Mouse (Mus musculus) forebrain, embryonic 12.5 days (tissue): ENCODE results near the gene Ccdc138. TPM values are rescaled to one million over a fixed set of nuclear protein-coding genes. Genes with fewer than 3 reads are reported as not detected.
A peak's percentile ranks its signal among the peaks of the same experiment; 100 is the strongest.

Source experiments
- ATAC-seq: fragments of 200-750 bp; cut with Nextera tagmentation; 2 replicates; pipeline ENCODE4 v1.8.0; 2017; ENCODE audit warnings: moderate TSS enrichment; ENCODE audit not compliant: low FRiP score
- H3K27ac ChIP-seq: fragments of 300-500 bp; sonication (generic); 2 replicates; pipeline ENCODE4 v1.5.1; 2016; ENCODE audit warnings: mild to moderate bottlenecking
- H3K27me3 ChIP-seq: fragments of 300-500 bp; sonication (generic); 2 replicates; pipeline ENCODE4 v1.6.1; 2016; ENCODE audit warnings: mild to moderate bottlenecking
- H3K36me3 ChIP-seq: fragments of 300-500 bp; sonication (generic); replicated peaks from 2 replicates; pipeline ENCODE4 v1.6.1; 2016; ENCODE audit warnings: mild to moderate bottlenecking
- H3K4me1 ChIP-seq: fragments of 300-500 bp; sonication (generic); 2 replicates; pipeline ENCODE4 v1.6.1; 2016
- H3K4me2 ChIP-seq: fragments of 300-500 bp; sonication (generic); 2 replicates; pipeline ENCODE4 v1.6.1; 2016; ENCODE audit warnings: mild to moderate bottlenecking, moderate library complexity
- H3K4me3 ChIP-seq: fragments of 300-500 bp; sonication (generic); replicated peaks from 2 replicates; pipeline ENCODE4 v1.5.1; 2016; ENCODE audit warnings: mild to moderate bottlenecking
- H3K9ac ChIP-seq: fragments of 300-500 bp; sonication (generic); 2 replicates; pipeline ENCODE4 v1.6.1; 2016; ENCODE audit warnings: mild to moderate bottlenecking
- H3K9me3 ChIP-seq: fragments of 300-500 bp; sonication (generic); 2 replicates; pipeline ENCODE4 v1.6.1; 2016
- WGBS: fragments of 180-500 bp; shearing (Covaris S2); methylation state at CpG from one replicate; pipeline ENCODE4 v1.1.7; 2016; 5-methylcytosine and 5-hydroxymethylcytosine counted together
- polyA plus RNA-seq: library from polyadenylated mRNA; unstranded; fragments of >200 nt; fragmentation: Nextera tagmentation; extraction: Ambion mirVana; gene quantifications from 2 replicates; pipeline ENCODE4 v1.2.1, GENCODE M21; 2016

Ccdc138 gene
- polyA plus RNA-seq, 1 experiment from 2014 or later, result 17.0 TPM

DNA sequence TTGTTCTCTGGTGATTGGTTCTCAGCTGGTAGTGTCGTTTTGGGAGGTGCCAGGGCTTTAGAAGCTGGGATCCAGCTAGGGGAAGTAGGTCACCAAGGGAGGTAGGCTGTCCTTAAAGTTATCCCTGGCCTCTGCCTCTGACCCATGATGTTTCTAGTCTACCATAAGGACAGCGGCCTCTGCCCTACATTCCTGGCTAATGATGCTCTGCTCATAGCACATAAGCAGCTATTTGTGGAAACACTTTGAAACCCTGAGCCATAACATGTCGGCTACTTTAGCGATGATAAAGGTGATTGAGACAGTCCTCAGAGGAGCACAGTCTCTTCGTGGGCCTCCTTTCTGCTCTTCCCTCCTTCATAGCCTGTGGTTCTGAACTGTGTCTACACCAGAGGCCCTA is 98.1 kb downstream of the Ccdc138 start:
- Histone ChIP-seq H3K4me3 (no peak overlapping the region), H3K9ac (no peak overlapping the region), H3K36me3 (no peaks in the 10 kb centered on the region), H3K4me2 (no peak overlapping the region), H3K9me3 (no peaks in the 10 kb centered on the region), H3K27ac (no peak overlapping the region), H3K27me3 (no peaks in the 10 kb centered on the region), H3K4me1 (peaks cover under 1% of the 10 kb centered on the region)
- 72% methylated on average over 5 of the region's 5 CpGs for WGBS
- ATAC-seq, result no peak

GRCm38 (mm10) chr10:58600151-58600550 is 102.4 kb downstream of the Ccdc138 start:
- H3K4me2 ChIP-seq, result no peak overlapping the region
- ATAC-seq, result 0 out of 2 replicates have a peak, but pooled peaks have one; percentile 22
- H3K9ac ChIP-seq, result no peak overlapping the region
- no peak overlapping the region for H3K27ac ChIP-seq
- 93% methylated on average over 5 of the region's 5 CpGs for WGBS
- no peaks in the 10 kb centered on the region for H3K36me3 ChIP-seq
- H3K9me3 ChIP-seq, result no peaks in the 10 kb centered on the region
- no peak overlapping the region for H3K4me3 ChIP-seq
- no peaks in the 10 kb centered on the region for H3K27me3 ChIP-seq
- peaks cover 13% of the 10 kb centered on the region for H3K4me1 ChIP-seq

- peak; percentile 83 for ATAC-seq
- Histone ChIP-seq H3K36me3 (no peaks in the 10 kb centered on the region), H3K4me3 (no peak overlapping the region), H3K4me2 (no peak overlapping the region), H3K9me3 (no peaks in the 10 kb centered on the region), H3K27ac (peak overlapping the region; percentile 81), H3K4me1 (peaks cover 13% of the 10 kb centered on the region), H3K9ac (no peak overlapping the region), H3K27me3 (no peaks in the 10 kb centered on the region)
- 1% methylated on average over 5 of the region's 5 CpGs for WGBS
Measured at GRCm38 (mm10) chr10:58600983-58601382, 103.2 kb downstream of the Ccdc138 start.

GRCm38 (mm10) chr10:58601431-58601901 is 103.7 kb downstream of the Ccdc138 start:
- WGBS, result 7% methylated on average over 6 of the region's 6 CpGs
- Histone ChIP-seq H3K27ac (peak overlapping the region; percentile 80), H3K4me3 (no peak overlapping the region), H3K9me3 (no peaks in the 10 kb centered on the region), H3K4me2 (no peak overlapping the region), H3K4me1 (peaks cover 13% of the 10 kb centered on the region), H3K27me3 (no peaks in the 10 kb centered on the region), H3K9ac (no peak overlapping the region), H3K36me3 (no peaks in the 10 kb centered on the region)
- peak; percentile 79 for ATAC-seq

GRCm38 (mm10) chr10:58601946-58602345 is 104.2 kb downstream of the Ccdc138 start:
- Histone ChIP-seq H3K9me3 (no peaks in the 10 kb centered on the region), H3K36me3 (no peaks in the 10 kb centered on the region), H3K4me1 (peaks cover 13% of the 10 kb centered on the region), H3K9ac (no peak overlapping the region), H3K4me2 (no peak overlapping the region), H3K27me3 (no peaks in the 10 kb centered on the region), H3K27ac (peak overlapping the region; percentile 80), H3K4me3 (no peak overlapping the region)
- 0 out of 2 replicates have a peak, but pooled peaks have one; percentile 3 for ATAC-seq
- whole genome bisulfite sequencing, result 72% methylated on average over 7 of the region's 7 CpGs

- Histone ChIP-seq H3K36me3 (no peaks in the 10 kb centered on the region), H3K4me2 (no peak overlapping the region), H3K4me1 (peaks cover 13% of the 10 kb centered on the region), H3K9me3 (no peaks in the 10 kb centered on the region), H3K27me3 (no peaks in the 10 kb centered on the region), H3K27ac (no peak overlapping the region), H3K4me3 (no peak overlapping the region), H3K9ac (no peak overlapping the region)
- ATAC-seq, result no peak
- 91% methylated on average over 2 of the region's 2 CpGs for WGBS
Measured at GRCm38 (mm10) chr10:58604779-58605178, 107.0 kb downstream of the Ccdc138 start.

DNA sequence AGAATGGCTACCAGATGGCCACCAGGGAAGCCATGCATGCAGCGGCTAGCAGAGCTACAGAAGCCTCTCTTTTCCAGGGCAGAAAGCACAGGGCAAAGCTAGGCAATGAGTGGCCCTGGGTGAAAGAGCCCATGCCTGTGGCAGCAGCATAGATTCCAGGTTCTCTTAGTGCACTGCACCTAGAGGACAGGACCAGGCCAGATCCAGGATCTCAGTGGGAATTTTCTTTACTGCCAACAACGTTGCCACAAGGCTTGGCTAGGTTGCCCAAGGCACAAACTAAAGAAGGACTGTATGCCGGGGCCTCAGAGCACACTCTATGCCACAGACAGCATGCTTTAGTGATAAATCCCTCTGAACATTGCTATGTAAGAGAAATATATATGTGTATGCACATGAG is 108.6 kb downstream of the Ccdc138 start:
- H3K4me2 ChIP-seq, result no peak overlapping the region
- H3K4me1 ChIP-seq, result peaks cover 8% of the 10 kb centered on the region
- H3K27me3 ChIP-seq, result no peaks in the 10 kb centered on the region
- H3K27ac ChIP-seq, result no peak overlapping the region
- no peak overlapping the region for H3K9ac ChIP-seq
- ATAC-seq, result no peak
- H3K36me3 ChIP-seq, result no peaks in the 10 kb centered on the region
- no peaks in the 10 kb centered on the region for H3K9me3 ChIP-seq
- H3K4me3 ChIP-seq, result no peak overlapping the region
- WGBS, result 81% methylated on average over 3 of the region's 3 CpGs

DNA sequence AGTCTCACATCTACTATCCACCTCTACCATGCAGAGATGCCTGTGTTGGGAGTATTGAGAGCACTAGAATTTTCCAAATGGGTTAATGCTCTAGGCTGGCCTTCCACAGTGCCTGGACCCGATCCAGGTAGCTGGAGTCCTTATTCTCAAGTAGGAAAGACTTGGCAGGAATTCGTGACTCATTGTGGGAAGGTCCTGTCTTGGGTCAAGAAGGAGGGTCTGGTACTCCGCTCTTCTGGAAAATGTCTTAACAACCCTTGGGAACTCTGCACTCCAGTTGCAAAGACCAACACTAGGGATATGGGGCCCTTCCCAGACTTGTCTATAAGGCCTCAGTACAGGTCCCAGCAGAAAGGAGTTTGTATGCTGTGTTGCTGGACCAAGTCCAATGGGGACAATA is 111.1 kb downstream of the Ccdc138 start:
- ATAC-seq, result no peak
- Histone ChIP-seq H3K4me2 (no peak overlapping the region), H3K27ac (no peak overlapping the region), H3K9ac (no peak overlapping the region), H3K9me3 (no peaks in the 10 kb centered on the region), H3K27me3 (no peaks in the 10 kb centered on the region), H3K4me1 (no peaks in the 10 kb centered on the region), H3K4me3 (no peak overlapping the region), H3K36me3 (no peaks in the 10 kb centered on the region)
- 86% methylated on average over 3 of the region's 3 CpGs for WGBS

DNA sequence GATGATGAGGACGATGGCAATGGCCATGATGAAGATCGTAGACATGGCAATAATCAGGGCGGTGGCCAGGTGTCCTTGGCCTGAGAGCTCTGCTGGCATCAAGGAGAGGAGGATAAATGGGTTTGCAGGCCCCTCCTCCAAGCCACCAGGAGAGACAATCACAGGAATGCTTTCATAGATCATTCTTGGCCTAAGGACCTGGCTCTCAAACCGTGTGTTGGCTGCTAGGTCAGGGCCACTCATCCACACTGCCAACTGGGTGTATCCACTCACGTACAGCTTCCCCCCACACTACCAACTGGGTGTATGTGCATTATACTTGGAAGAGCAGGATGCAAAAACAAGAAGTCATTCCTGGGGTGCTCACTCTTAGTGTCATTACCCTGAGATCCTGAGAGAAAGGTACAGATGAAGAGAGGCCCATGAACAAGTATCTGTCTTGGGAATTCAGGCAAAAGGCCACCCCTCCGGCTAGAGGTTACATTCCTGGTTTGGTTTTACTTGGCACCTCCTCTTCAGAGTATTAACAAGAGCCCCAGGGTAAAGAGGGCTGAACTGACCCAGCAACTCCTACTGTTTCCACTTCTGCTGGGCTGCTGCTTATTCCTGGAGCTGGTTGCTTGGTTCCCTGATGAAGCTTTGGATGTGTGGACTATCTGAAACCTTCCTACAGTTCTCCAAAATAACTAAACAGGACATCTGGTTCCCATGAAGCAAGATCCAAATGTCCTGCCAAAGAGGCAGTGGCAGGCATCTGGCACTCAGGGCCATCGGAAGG is 112.9 kb downstream of the Ccdc138 start:
- Histone ChIP-seq H3K9ac (no peak overlapping the region), H3K36me3 (no peaks in the 10 kb centered on the region), H3K27ac (no peak overlapping the region), H3K4me1 (no peaks in the 10 kb centered on the region), H3K4me2 (no peak overlapping the region), H3K27me3 (no peaks in the 10 kb centered on the region), H3K4me3 (no peak overlapping the region), H3K9me3 (no peaks in the 10 kb centered on the region)
- ATAC-seq, result no peak
- WGBS, result 84% methylated on average over 7 of the region's 7 CpGs

DNA sequence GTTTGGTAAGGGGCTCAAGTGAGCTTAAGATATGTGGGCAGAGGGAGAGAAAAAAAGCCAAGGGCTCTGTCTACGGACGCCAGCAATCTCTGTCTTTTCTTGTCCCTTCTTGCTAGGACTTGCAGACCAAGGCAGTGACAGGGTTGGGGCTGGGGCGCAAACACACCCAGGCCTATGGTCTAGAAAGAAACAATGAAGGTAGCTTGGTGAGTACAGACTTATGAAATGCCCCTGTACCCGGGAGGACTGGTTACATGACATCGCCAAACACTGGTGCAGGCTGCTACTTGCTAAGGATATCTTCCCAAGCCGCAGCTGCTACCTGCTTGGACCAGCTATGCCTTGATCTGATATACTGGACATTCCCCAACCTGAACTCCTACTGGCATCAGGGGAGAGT is 116.9 kb downstream of the Ccdc138 start:
- WGBS, result 92% methylated on average over 6 of the region's 6 CpGs
- H3K9ac ChIP-seq, result no peak overlapping the region
- no peaks in the 10 kb centered on the region for H3K9me3 ChIP-seq
- H3K27ac ChIP-seq, result no peak overlapping the region
- no peaks in the 10 kb centered on the region for H3K4me1 ChIP-seq
- no peak overlapping the region for H3K4me3 ChIP-seq
- H3K4me2 ChIP-seq, result no peak overlapping the region
- no peaks in the 10 kb centered on the region for H3K36me3 ChIP-seq
- ATAC-seq, result no peak
- H3K27me3 ChIP-seq, result no peaks in the 10 kb centered on the region

DNA sequence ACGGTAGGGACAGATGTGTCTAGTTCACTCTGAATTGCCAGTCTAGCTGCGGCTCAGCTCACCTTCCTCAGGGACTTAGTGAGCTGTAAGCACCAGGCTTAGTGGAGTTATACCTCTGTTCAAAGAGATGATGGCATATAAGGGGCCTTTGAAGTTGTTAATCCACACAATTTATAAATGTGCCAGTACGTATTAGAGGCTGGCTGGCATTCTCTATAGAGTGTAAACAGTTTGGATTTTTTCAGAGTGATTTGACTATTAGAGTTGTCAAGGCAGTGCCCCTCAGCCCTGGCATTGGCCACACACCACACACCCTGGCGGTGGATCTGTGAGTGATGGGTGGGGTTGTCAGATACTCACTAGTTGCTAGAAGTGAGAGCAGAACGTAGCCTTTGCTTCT is 118.8 kb downstream of the Ccdc138 start:
- WGBS, result 87% methylated on average over 5 of the region's 5 CpGs
- H3K9me3 ChIP-seq, result no peaks in the 10 kb centered on the region
- ATAC-seq, result no peak
- H3K4me3 ChIP-seq, result no peak overlapping the region
- no peak overlapping the region for H3K4me2 ChIP-seq
- no peaks in the 10 kb centered on the region for H3K27me3 ChIP-seq
- H3K4me1 ChIP-seq, result no peaks in the 10 kb centered on the region
- H3K27ac ChIP-seq, result no peak overlapping the region
- no peaks in the 10 kb centered on the region for H3K36me3 ChIP-seq
- H3K9ac ChIP-seq, result no peak overlapping the region

DNA sequence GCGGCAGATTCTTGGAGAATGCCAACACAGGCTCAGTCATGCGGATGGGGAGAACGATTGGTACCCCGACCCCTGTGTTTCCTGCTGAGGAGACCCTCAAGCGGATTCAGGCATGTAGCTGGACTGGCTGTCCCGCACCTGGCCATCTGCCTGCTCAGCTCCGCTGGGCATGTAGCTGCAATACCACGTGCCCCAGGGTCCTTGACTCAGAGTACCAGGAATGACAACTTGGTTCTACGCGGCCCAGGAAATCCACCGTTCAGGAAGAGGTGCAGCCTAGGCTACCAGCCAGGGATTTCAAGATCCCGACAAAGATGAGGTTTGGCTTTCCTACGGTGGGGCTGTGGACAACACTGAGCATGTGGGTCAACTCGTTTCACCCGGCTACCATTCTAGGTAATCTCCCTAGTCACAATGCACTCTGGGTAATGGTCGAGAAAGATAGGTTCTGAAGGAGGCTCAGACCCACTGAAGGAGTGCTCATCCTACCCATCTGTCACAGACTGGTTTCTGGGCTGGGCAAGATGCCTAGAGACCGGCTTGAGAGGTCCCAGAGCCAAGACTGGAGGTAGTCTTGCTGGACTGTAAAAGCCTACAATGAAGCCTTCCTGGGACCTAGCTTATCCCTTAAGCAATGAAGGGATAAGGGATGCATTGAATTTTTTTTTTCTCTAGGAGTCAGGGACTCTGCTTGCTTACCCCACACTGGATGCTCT is 120.9 kb downstream of the Ccdc138 start:
- Histone ChIP-seq H3K4me3 (no peak overlapping the region), H3K4me2 (no peak overlapping the region), H3K36me3 (no peaks in the 10 kb centered on the region), H3K27me3 (no peaks in the 10 kb centered on the region), H3K9me3 (no peaks in the 10 kb centered on the region), H3K4me1 (no peaks in the 10 kb centered on the region), H3K9ac (no peak overlapping the region), H3K27ac (no peak overlapping the region)
- ATAC-seq, result no peak
- whole genome bisulfite sequencing, result 94% methylated on average over 17 of the region's 17 CpGs

- H3K27ac ChIP-seq, result no peak overlapping the region
- no peak overlapping the region for H3K9ac ChIP-seq
- no peak overlapping the region for H3K4me3 ChIP-seq
- WGBS, result 89% methylated on average over 4 of the region's 4 CpGs
- H3K4me1 ChIP-seq, result no peaks in the 10 kb centered on the region
- H3K27me3 ChIP-seq, result no peaks in the 10 kb centered on the region
- no peaks in the 10 kb centered on the region for H3K9me3 ChIP-seq
- no peaks in the 10 kb centered on the region for H3K36me3 ChIP-seq
- H3K4me2 ChIP-seq, result no peak overlapping the region
- no peak for ATAC-seq
Measured at GRCm38 (mm10) chr10:58619266-58619665, 121.5 kb downstream of the Ccdc138 start.
